Mouse (Mus musculus) C2C12 (cell line): ENCODE measurements around the gene Ttyh1.

ENCODE experiments used
- CEBPB ChIP-seq: IDR thresholded peaks from one replicate; pipeline ENCODE4 v1.6.1; 2011; ENCODE audit warnings: low read depth, mild to moderate bottlenecking, control low read depth, moderate library complexity
- CTCF ChIP-seq: IDR thresholded peaks from one replicate; pipeline ENCODE4 v1.5.1; 2011; ENCODE audit not compliant: control insufficient read depth, insufficient read depth, insufficient read length
- MYOG ChIP-seq: IDR thresholded peaks from one replicate; pipeline ENCODE4 v1.6.1; 2011; ENCODE audit not compliant: control insufficient read depth, insufficient read length; ENCODE audit errors: extremely low read depth

DNA sequence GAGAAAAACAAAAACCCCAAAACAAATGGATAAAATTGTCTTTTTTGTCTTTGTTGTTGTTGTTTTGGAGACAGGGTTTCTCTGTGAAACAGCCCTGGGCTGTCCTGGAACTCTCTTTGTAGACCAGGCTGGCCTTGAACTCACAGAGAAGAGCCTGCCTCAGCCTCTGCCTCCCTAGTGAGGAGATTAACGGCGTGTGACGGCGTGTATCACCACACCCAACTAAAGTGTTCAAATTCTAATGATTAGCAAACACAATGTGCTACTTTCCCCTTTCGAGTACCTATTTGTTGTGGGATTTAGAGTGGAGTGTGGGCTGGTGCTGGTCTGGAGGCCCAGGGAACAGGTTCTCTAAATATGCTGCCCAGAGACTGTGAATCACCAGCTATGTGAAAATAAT, 15.7 kb downstream of the Ttyh1 start:
- no peak for TF ChIP-seq CTCF
- TF ChIP-seq MYOG = no peak
- TF ChIP-seq CEBPB = no peak
